Mouse (Mus musculus) forebrain, embryonic 12.5 days (tissue): ENCODE data around the gene Tbccd1. TPM values are rescaled to one million over a fixed set of nuclear protein-coding genes. Genes with fewer than 3 reads are reported as not detected.
A peak's percentile ranks its signal among the peaks of the same experiment; 100 is the strongest.

Source experiments
- ATAC-seq: fragments of 200-750 bp; cut with Nextera tagmentation; 2 replicates; pipeline ENCODE4 v1.8.0; 2017; ENCODE audit warnings: moderate TSS enrichment; ENCODE audit not compliant: low FRiP score
- H3K27ac ChIP-seq: fragments of 300-500 bp; sonication (generic); 2 replicates; pipeline ENCODE4 v1.5.1; 2016; ENCODE audit warnings: mild to moderate bottlenecking
- H3K27me3 ChIP-seq: fragments of 300-500 bp; sonication (generic); 2 replicates; pipeline ENCODE4 v1.6.1; 2016; ENCODE audit warnings: mild to moderate bottlenecking
- H3K36me3 ChIP-seq: fragments of 300-500 bp; sonication (generic); replicated peaks from 2 replicates; pipeline ENCODE4 v1.6.1; 2016; ENCODE audit warnings: mild to moderate bottlenecking
- H3K4me1 ChIP-seq: fragments of 300-500 bp; sonication (generic); 2 replicates; pipeline ENCODE4 v1.6.1; 2016
- H3K4me2 ChIP-seq: fragments of 300-500 bp; sonication (generic); 2 replicates; pipeline ENCODE4 v1.6.1; 2016; ENCODE audit warnings: mild to moderate bottlenecking, moderate library complexity
- H3K4me3 ChIP-seq: fragments of 300-500 bp; sonication (generic); replicated peaks from 2 replicates; pipeline ENCODE4 v1.5.1; 2016; ENCODE audit warnings: mild to moderate bottlenecking
- H3K9ac ChIP-seq: fragments of 300-500 bp; sonication (generic); 2 replicates; pipeline ENCODE4 v1.6.1; 2016; ENCODE audit warnings: mild to moderate bottlenecking
- H3K9me3 ChIP-seq: fragments of 300-500 bp; sonication (generic); 2 replicates; pipeline ENCODE4 v1.6.1; 2016
- WGBS: fragments of 180-500 bp; shearing (Covaris S2); methylation state at CpG from one replicate; pipeline ENCODE4 v1.1.7; 2016; 5-methylcytosine and 5-hydroxymethylcytosine counted together
- polyA plus RNA-seq: library from polyadenylated mRNA; unstranded; fragments of >200 nt; fragmentation: Nextera tagmentation; extraction: Ambion mirVana; gene quantifications from 2 replicates; pipeline ENCODE4 v1.2.1, GENCODE M21; 2016

The Tbccd1 gene
- polyA plus RNA-seq, 1 experiment from 2014 or later: 30.8 TPM

DNA sequence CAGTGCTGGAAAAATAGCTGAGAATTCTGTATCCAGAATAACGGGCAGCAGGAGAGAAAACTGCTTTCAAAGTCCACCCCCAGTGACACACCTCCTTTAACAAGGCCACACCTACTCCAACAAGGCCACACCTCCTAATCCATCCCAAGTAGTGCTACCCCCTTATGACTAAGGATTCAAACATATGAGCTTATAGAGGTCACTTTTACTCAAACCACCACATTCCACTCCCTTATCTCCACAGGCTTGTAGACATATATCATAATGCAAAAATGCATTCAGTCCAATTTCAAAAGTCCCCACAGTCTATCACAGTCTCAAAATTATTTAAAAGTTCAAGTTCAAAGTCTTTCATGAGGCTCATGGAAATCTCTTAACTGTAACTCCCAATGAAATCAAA lies 9.8 kb downstream of the Tbccd1 start:
- Histone ChIP-seq H3K4me3 (no peak overlapping the region), H3K4me2 (no peak overlapping the region), H3K9me3 (no peaks in the 10 kb centered on the region), H3K4me1 (peaks cover 11% of the 10 kb centered on the region; the same call in 1 of the 2 replicates), H3K36me3 (no peaks in the 10 kb centered on the region), H3K9ac (no peak overlapping the region), H3K27ac (no peak overlapping the region), H3K27me3 (no peaks in the 10 kb centered on the region)
- ATAC-seq: no peak
- WGBS: 80% methylated on average over 1 of the region's 1 CpGs

DNA sequence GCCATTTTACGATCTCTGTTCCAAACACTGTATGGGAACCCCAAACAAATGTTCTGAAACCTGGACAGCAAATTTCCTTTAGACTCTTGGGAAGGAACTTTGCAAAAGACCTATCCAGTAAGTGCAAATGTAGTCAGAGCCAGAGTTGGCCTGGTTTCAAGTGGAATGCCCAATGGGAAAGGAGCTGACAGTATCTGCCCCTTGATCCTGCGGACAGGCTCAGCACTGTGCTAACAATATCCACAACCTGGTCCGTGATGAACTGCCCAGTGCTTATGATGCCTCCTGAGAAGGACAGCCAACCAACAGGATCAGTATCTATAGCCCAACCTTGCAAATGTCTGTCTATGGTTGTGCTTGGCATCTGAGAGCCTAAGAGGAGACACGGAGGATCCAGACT lies 12.0 kb downstream of the Tbccd1 start:
- no peak overlapping the region for H3K27ac ChIP-seq
- ATAC-seq: no peak
- no peaks in the 10 kb centered on the region for H3K9me3 ChIP-seq
- no peak overlapping the region for H3K4me2 ChIP-seq
- no peaks in the 10 kb centered on the region for H3K27me3 ChIP-seq
- H3K4me1 ChIP-seq: peaks cover 11% of the 10 kb centered on the region; the same call in 1 of the 2 replicates
- no peak overlapping the region for H3K4me3 ChIP-seq
- WGBS: 92% methylated on average over 4 of the region's 4 CpGs
- H3K9ac ChIP-seq: no peak overlapping the region
- peaks cover 1% of the 10 kb centered on the region; the same call in 1 of the 2 replicates for H3K36me3 ChIP-seq

DNA sequence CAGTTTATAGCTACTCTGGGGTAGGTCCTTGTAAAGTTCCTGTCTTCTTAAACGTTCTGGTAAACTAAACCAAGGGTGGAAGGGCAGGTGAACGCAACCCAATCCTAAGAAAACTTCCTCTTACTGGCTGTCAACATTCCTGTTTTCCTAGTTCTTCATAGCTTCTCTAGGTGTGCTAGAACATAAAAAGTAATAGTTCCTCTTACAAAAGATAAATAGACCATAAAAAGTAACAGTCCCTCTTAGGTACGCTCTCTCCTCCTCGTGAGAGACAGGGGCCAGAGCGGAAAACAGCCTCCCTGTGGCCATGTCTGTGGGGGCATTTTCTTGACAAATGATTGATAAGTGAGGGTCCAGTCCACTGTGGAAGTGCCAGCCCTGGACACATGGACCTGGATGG lies 12.6 kb downstream of the Tbccd1 start:
- peak overlapping the region; percentile 86 for H3K4me2 ChIP-seq
- no peaks in the 10 kb centered on the region for H3K9me3 ChIP-seq
- no peak overlapping the region for H3K27ac ChIP-seq
- peak overlapping the region; percentile 53 for H3K4me3 ChIP-seq
- no peak for ATAC-seq
- H3K36me3 ChIP-seq: peaks cover 8% of the 10 kb centered on the region; the same call in 1 of the 2 replicates
- no peak overlapping the region; the same call in 1 of the 2 replicates for H3K9ac ChIP-seq
- peaks cover 11% of the 10 kb centered on the region; the same call in 1 of the 2 replicates for H3K4me1 ChIP-seq
- 70% methylated on average over 5 of the region's 5 CpGs for WGBS
- H3K27me3 ChIP-seq: no peaks in the 10 kb centered on the region

DNA sequence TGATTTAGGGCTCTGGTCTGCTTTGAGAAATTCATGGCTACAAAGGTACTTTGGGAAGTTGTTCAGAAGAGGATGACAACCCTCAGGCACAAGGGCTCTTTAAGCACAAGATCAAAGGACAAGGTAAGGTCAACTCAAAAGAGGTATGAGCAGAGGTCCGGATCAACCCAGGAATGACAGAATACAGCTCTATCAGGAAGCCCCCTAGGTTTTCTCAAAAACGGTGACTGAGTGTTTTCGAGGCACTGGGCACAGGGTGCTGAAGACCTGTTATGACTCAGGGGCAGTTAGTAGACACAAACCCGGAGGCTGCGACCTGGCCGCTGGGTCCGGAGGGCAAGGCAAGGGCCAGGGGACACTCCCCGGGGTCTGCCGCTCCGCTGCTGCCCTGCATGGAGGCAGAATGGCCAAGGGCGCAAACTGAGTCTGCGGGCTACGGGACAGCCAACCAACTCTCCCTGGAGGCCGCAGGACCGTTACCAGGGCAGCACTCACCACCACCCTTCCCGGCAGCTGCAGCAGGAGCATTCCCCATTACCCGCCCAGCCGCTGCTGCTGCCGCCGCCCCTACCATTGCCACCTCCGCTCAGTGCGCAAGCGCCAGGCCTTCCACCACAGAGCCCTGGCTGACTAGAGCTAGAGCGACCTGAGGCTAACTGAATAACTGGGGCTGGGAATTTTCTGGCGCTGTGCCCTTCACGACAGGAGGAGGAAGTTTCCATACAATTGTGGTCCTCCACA lies 13.2 kb downstream of the Tbccd1 start:
- Histone ChIP-seq H3K4me2 (peak overlapping the region; percentile 86), H3K27me3 (no peaks in the 10 kb centered on the region), H3K9me3 (no peaks in the 10 kb centered on the region), H3K27ac (no peak overlapping the region), H3K4me3 (peak overlapping the region; percentile 53), H3K9ac (peak overlapping the region; percentile 74), H3K4me1 (peaks cover 11% of the 10 kb centered on the region; the same call in 1 of the 2 replicates), H3K36me3 (peaks cover 13% of the 10 kb centered on the region)
- ATAC-seq: peak; percentile 94
- WGBS: 9% methylated on average over 26 of the region's 26 CpGs

DNA sequence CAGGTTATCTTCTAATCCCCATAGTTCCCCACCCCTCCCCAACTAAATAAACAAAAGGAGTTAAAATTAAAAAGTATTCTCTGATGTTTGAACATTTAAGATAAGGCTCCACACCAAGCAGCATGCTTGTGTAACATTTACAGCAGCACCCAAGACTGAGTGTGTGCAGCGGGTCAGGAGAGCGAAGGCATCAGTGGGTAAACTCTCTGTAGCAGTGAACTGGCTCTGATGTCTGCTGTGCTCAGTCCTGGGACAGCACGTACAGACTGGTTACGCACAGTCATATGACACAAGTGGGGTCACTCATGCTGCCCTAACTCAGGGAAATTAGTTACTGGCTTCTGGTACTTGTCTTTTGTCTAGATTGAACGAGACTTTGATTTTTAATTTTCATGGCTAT lies 14.6 kb downstream of the Tbccd1 start:
- Histone ChIP-seq H3K27me3 (no peaks in the 10 kb centered on the region), H3K9me3 (no peaks in the 10 kb centered on the region), H3K4me2 (no peak overlapping the region), H3K4me1 (peaks cover 11% of the 10 kb centered on the region; the same call in 1 of the 2 replicates), H3K4me3 (no peak overlapping the region), H3K27ac (no peak overlapping the region), H3K36me3 (peaks cover 15% of the 10 kb centered on the region), H3K9ac (no peak overlapping the region)
- no peak for ATAC-seq
- 91% methylated on average over 5 of the region's 5 CpGs for WGBS

DNA sequence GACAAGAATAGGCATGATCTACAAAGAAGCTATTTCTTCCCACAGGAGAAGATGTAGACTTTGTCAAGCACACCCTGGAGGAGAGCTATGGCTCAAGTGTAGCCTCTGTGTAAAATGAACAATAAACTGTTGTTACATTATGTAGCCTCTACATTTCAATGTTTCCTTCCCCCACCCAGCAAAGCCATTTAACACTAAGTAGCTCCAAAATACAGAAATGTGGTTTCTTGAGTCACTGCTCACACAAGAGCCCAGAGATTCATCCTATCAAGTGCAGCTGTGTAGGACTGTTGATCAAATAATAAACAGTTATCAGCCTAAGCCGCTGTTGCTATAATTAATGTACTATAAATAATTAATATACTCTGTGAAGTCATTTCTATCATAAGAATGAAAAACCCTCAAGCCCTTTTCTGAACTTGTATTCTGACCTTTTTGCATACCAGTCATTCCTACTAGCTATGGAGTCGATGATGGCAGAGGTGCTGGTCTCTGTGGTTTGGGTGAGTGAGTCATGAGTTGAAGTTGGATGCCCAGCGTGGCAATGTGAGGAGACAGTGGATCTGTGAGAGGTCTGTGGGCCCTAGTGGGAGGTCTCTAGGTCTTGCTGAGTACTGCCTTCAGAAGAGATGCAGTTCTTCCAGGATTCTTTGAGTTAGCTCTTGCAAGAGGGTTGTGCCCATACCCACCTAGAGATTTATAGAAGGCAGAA lies 18.2 kb downstream of the Tbccd1 start:
- WGBS: 89% methylated on average over 3 of the region's 3 CpGs
- H3K36me3 ChIP-seq: peaks cover 18% of the 10 kb centered on the region

DNA sequence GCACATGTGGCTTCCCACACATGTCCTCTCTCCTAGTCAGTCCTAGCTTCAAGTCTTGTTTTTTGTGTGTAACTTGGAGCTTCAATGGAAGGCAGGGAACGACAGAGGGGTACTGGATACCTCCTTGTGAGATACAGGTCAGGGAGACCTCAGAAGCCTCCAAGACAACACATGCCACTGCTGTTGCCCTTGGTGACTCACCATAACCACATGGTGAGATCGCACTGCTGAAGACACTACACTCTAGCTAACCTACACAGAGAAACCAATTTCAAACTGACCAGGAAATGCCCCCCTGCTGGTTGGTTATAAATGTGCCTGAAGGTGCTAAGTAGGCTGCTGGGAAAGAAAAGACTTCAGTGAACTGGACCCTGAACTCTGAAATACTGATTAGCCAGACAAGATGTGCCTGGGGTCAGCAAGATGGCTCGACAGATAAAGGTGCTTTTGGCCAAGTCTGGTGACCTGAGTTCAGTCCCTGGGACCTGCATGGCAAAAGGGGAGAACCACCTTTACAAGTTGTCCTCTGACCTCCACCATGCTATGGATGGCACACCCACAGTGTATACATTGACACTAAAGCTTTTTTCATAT lies 24.4 kb downstream of the Tbccd1 start:
- Histone ChIP-seq H3K4me3 (no peak overlapping the region), H3K9ac (no peak overlapping the region), H3K27me3 (no peaks in the 10 kb centered on the region), H3K27ac (no peak overlapping the region), H3K9me3 (0 out of 2 replicates have a peak, but pooled peaks cover 2% of the 10 kb centered on the region), H3K36me3 (peaks cover 18% of the 10 kb centered on the region), H3K4me2 (no peak overlapping the region), H3K4me1 (no peaks in the 10 kb centered on the region)
- 94% methylated on average over 3 of the region's 3 CpGs for WGBS
- ATAC-seq: no peak

More for the DNA sequence above, 18.2 kb downstream of the Tbccd1 start:
- Histone ChIP-seq H3K4me1 (0 out of 2 replicates have a peak, but pooled peaks cover 5% of the 10 kb centered on the region), H3K9ac (no peak overlapping the region), H3K27ac (no peak overlapping the region), H3K9me3 (no peaks in the 10 kb centered on the region), H3K4me2 (no peak overlapping the region), H3K4me3 (no peak overlapping the region), H3K27me3 (no peaks in the 10 kb centered on the region)
- ATAC-seq: no peak

DNA sequence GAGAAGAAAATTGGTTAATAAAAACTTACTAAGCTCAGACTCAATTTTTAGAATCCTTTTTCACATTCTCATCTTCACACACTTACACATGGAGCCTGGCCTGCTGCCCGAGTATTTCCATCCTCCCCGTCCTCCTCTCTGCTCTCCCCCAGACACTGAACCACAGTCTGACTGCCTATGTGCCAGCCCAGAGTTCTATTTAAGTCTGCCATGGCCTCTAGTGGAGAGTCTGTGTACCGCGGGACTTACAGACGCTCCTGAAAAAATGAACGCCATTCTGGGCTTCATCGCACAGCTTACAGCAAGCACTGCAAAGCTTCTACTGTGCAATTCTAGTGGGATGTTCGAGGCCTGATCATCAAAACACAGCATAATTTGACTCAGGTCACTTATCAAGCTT lies 36.7 kb downstream of the Tbccd1 start:
- 57% methylated on average over 8 of the region's 8 CpGs for WGBS
- ATAC-seq: no peak

DNA sequence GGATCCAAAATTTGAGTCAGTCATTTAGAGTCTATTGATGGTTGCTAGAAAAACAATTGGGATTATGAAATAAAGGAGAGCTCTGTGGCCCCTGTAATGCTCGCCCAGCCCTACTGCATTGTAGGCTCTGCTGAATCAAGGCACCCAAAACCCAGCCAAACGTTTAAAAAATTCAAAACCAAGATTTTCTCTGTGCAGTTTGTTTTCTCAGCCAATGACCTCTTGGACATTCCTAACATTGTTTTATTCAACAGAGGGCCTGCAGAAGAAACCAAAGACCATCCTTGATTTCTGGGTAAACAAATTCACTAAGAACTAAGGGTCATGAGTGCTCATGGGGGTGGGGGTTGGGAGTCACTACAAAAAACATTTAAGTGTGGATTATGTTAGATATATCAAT lies 46.0 kb downstream of the Tbccd1 start, which contains the start of gene Crygs:
Crygs (minus strand) TSS at position 101 of the 400 bp plus-strand sequence.
- Histone ChIP-seq H3K27ac (no peak within 1 kb of the TSS), H3K9me3 (no peaks in the 10 kb centered on the region), H3K4me1 (no peaks in the 10 kb centered on the region), H3K36me3 (peaks cover 5% of the 10 kb centered on the region), H3K4me2 (no peak within 1 kb of the TSS), H3K9ac (no peak within 1 kb of the TSS), H3K27me3 (peaks cover 24% of the 10 kb centered on the region), H3K4me3 (no peak within 1 kb of the TSS)
- 61% methylated on average over 2 of the region's 2 CpGs for WGBS
- ATAC-seq: no peak

More for the DNA sequence above, 36.7 kb downstream of the Tbccd1 start:
- no peaks in the 10 kb centered on the region for H3K4me1 ChIP-seq
- no peak overlapping the region for H3K27ac ChIP-seq
- H3K9ac ChIP-seq: no peak overlapping the region
- no peak overlapping the region for H3K4me2 ChIP-seq
- no peaks in the 10 kb centered on the region for H3K27me3 ChIP-seq
- H3K4me3 ChIP-seq: no peak overlapping the region
- H3K36me3 ChIP-seq: peaks cover 20% of the 10 kb centered on the region
- no peaks in the 10 kb centered on the region for H3K9me3 ChIP-seq

DNA sequence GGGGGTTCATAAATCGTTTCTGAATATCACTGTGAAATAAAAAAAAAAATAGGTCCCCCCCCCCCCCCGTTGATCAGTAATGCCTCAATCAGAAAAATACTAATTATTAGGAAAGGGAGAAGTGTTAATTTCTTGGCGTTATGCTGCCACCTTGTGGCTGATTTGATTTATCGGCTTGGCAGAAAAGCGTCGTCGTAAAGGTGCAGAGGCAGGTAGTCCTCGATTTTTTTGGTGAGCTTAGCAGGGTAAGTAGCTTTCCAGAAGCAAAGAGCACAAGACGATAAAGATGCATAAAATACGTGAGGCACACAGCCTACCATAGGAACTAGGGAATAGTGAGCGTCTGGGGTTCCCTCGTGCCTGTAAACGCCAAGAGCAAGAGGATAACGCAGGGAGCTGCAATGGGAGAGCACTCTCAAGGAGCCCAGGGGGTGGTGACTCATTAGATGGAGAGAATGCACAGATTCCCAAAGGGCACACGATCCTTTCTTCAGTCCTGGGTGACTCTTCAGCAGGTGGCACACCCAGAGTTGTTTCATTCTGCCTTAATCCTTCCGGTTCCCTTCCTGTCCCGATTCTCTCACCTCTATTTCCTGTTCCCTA lies 49.9 kb downstream of the Tbccd1 start:
- Histone ChIP-seq H3K36me3 (no peaks in the 10 kb centered on the region), H3K9me3 (no peaks in the 10 kb centered on the region), H3K9ac (no peak overlapping the region), H3K4me2 (peak overlapping the region; percentile 37), H3K27ac (no peak overlapping the region), H3K27me3 (peaks cover 42% of the 10 kb centered on the region), H3K4me3 (no peak overlapping the region), H3K4me1 (no peaks in the 10 kb centered on the region)
- WGBS: 15% methylated on average over 17 of the region's 17 CpGs
- ATAC-seq: peak; percentile 46; the same call in 1 of the 2 replicates

DNA sequence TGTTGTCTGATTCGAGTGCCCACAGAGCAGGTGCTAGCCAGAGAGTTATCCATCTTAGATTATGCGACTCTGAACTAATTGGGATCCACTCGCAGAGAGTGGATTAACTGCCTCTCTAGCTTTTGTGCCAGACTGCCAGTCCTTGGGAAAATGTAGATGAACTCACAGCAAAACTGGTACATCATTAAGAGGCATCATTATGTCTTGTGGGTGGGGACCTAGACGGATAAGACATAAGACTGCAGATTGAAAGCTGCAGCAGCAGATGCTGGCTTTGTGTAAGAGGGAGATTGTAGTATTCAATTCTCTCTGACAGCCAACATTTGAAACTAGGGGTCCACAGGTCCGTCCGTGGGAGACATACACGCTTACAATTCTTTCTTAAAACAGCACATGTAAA lies 54.7 kb downstream of the Tbccd1 start:
- no peaks in the 10 kb centered on the region for H3K36me3 ChIP-seq
- no peak overlapping the region for H3K4me3 ChIP-seq
- no peaks in the 10 kb centered on the region for H3K9me3 ChIP-seq
- peaks cover 47% of the 10 kb centered on the region for H3K27me3 ChIP-seq
- no peak overlapping the region for H3K9ac ChIP-seq
- no peak overlapping the region for H3K4me2 ChIP-seq
- ATAC-seq: peak; percentile 50; the same call in 1 of the 2 replicates
- peaks cover 18% of the 10 kb centered on the region for H3K4me1 ChIP-seq
- H3K27ac ChIP-seq: no peak overlapping the region
- WGBS: 51% methylated on average over 7 of the region's 7 CpGs

DNA sequence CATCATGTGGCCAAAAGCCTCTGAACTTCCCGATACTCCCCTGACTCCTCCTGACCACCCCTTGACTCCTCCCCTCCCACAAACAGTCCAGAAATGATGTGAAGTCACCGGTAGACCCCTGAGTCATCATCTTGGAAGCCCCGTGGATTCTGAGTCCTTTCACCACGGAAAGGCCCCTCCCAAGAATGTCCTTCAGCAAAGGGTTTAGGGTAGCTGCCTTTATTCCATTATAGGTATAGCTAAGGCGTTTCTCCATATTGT lies 56.7 kb downstream of the Tbccd1 start:
- H3K9me3 ChIP-seq: no peaks in the 10 kb centered on the region
- peaks cover 18% of the 10 kb centered on the region for H3K4me1 ChIP-seq
- H3K4me3 ChIP-seq: no peak overlapping the region
- ATAC-seq: no peak
- H3K27ac ChIP-seq: no peak overlapping the region
- H3K9ac ChIP-seq: no peak overlapping the region
- H3K4me2 ChIP-seq: peak overlapping the region; percentile 15
- peaks cover 50% of the 10 kb centered on the region for H3K27me3 ChIP-seq
- H3K36me3 ChIP-seq: no peaks in the 10 kb centered on the region
- 7% methylated on average over 5 of the region's 5 CpGs for WGBS
